Comparison of ENCODE assay signal across 7 mouse cellular contexts in the genomic region with DNA sequence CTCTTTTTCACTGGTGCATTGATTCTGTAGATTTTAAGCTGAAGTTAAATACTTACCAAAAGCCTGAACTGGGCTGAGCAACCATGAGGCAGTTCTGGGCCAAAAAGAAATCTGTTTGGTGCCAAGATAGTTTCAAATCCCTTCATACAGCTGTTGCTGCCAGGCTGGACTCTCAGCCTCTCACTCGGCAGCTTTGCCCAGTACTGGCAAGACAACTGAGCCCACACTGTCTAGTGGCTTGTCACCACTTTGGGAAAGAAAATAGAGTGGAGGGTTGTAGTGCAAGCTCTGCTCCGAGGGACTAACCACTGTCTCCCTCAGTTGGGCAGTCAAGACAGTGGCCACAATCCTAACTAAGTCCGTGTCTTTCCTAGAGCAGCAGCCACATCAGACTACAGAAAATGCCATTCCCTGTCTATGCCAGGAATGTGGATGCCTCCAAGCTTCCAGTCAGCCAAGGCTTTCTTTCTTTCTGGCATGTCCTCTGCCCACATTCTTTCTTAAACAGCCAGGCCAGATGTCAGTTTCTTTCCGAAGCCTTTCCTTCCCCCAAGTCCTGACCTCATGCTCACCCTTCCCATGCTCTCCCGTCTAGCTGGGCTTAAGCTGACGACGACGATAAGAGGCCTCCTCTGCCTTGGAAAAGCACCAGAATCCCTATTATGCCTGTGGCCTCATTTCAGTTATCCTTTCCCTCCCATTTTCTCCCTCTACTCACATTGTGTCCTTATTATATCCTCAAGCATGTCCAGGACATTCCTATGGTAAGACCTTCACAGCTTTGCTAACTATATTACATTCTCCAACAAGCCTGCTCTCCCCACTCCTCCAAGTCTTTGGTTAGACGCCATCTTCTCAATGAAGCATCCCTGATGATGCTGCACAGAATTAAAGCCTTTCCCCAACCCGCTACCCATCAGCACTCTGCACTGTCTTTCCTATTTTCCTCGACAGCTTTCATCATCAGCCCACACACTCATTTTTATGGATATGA. TPM values are rescaled to one million over a fixed set of nuclear protein-coding genes. Genes with fewer than 3 reads are reported as not detected.
A peak's percentile ranks its signal among the peaks of the same experiment; 100 is the strongest.
DNase-seq lines count a peak whose midpoint lies in the region; ATAC-seq and TF ChIP-seq lines count a peak whose summit lies in the region.

No protein-coding gene starts in this region.

- peaks cover 40% of the 10 kb centered on the region for H3K4me1 ChIP-seq in embryonic facial prominence, embryonic 13.5 days
- H3K4me1 ChIP-seq in intestine, postnatal 0 days (replicated peaks; ENCODE audit: control insufficient read depth, insufficient read depth, low read length), result peaks cover 11% of the 10 kb centered on the region; the same call in 1 of the 2 replicates

- 37% methylated on average over 11 of the region's 11 CpGs for WGBS in embryonic facial prominence, embryonic 13.5 days
- 50% methylated on average over 11 of the region's 11 CpGs for WGBS in intestine, postnatal 0 days

- ATAC-seq in embryonic facial prominence, embryonic 13.5 days (ENCODE audit: insufficient number of reproducible peaks, insufficient read depth, low FRiP score, low TSS enrichment, low read depth), result no peak; the same call in 1 of the 2 replicates
- ATAC-seq in intestine, postnatal 0 days, result no peak
- no peak for ATAC-seq in megakaryocyte progenitor cell, adult 5-6 weeks (replicated peaks; ENCODE audit: poor library complexity)
- ATAC-seq in CD4-positive, CD25-positive, alpha-beta regulatory T cell, adult 4 months, result no peak

- peak overlapping the region; percentile 52 for H3K27ac ChIP-seq in embryonic facial prominence, embryonic 13.5 days
- peak overlapping the region; percentile 57; the same call in 1 of the 2 replicates for H3K27ac ChIP-seq in intestine, postnatal 0 days (ENCODE audit: low read depth, low read length)

- peaks cover 5% of the 10 kb centered on the region; the same call in 1 of the 2 replicates for H3K36me3 ChIP-seq in embryonic facial prominence, embryonic 13.5 days
- H3K36me3 ChIP-seq in intestine, postnatal 0 days (ENCODE audit: control insufficient read depth, insufficient read depth), result peaks cover 6% of the 10 kb centered on the region

- peak overlapping the region; percentile 16; the same call in 1 of the 2 replicates for H3K9ac ChIP-seq in embryonic facial prominence, embryonic 13.5 days
- no peak overlapping the region for H3K9ac ChIP-seq in intestine, postnatal 0 days (ENCODE audit: low read depth, low read length)

- DNase-seq in layer of hippocampus, adult 9-11 months, result peak; percentile 23
- DNase-seq in layer of hippocampus, postnatal 25 days (ENCODE audit: extremely low spot score in 1 of 2, low spot score in 1 of 2), result no peak
- peak; percentile 56 for DNase-seq in brain, adult 2 months (ENCODE audit: low read depth, low spot score)

- H3K4me2 ChIP-seq in embryonic facial prominence, embryonic 13.5 days, result no peak overlapping the region; the same call in 1 of the 2 replicates
- no peak overlapping the region for H3K4me2 ChIP-seq in intestine, postnatal 0 days (replicated peaks; ENCODE audit: low read depth)

- H3K4me3 ChIP-seq in embryonic facial prominence, embryonic 13.5 days, result no peak overlapping the region
- H3K4me3 ChIP-seq in intestine, postnatal 0 days (ENCODE audit: low read depth, low read length), result no peak overlapping the region

- no peak for TF ChIP-seq CTCF in intestine, postnatal 0 days (IDR thresholded peaks at IDR 0.05; ENCODE audit: low read depth)

- H3K9me3 ChIP-seq in embryonic facial prominence, embryonic 13.5 days, result no peaks in the 10 kb centered on the region
- H3K9me3 ChIP-seq in intestine, postnatal 0 days (ENCODE audit: control insufficient read depth), result no peaks in the 10 kb centered on the region

- no peaks in the 10 kb centered on the region for H3K27me3 ChIP-seq in embryonic facial prominence, embryonic 13.5 days
- no peaks in the 10 kb centered on the region for H3K27me3 ChIP-seq in intestine, postnatal 0 days (replicated peaks; ENCODE audit: control insufficient read depth, insufficient read depth, low read length)

RNA-seq across cellular contexts. Expression of gene Rpl27a, which starts 57.7 kb away (rescaled TPM):
- total RNA-seq in layer of hippocampus, postnatal 25 days (2021), result 100 to 1,000 TPM; 129 to 142 TPM
- 154 and 159 TPM in 2 replicates for polyA plus RNA-seq in embryonic facial prominence, embryonic 13.5 days (2015; fragmentation: Nextera tagmentation; extraction: Ambion mirVana)
- 81.0 and 95.7 TPM in 2 replicates for polyA plus RNA-seq in intestine, postnatal 0 days (2015; fragmentation: Nextera tagmentation; extraction: Ambion mirVana)
- total RNA-seq in megakaryocyte progenitor cell, adult 5-6 weeks (2015), result 616 and 680 TPM in 2 replicates
- total RNA-seq in megakaryocyte progenitor cell, adult 5-6 weeks (2017), result 869 and 1,010 TPM in 2 replicates
- polyA plus RNA-seq in CD4-positive, CD25-positive, alpha-beta regulatory T cell, adult 4 months (2017; shearing (Covaris generic)), result 100 to 1,000 TPM; 210 to 315 TPM

Comparison
In these comparisons a context has a peak if more than half of its experiments do, and no peak if none do; other contexts are left out.
1. DNase-seq: peak in layer of hippocampus, adult 9-11 months (single experiment) and brain, adult 2 months (single experiment); none in layer of hippocampus, postnatal 25 days (0 of 2).